Mouse (Mus musculus) kidney, adult 2 months (tissue): ENCODE data around the gene Rbm20.

Experiments used
- CTCF ChIP-seq: fragments of 200-500 bp; conservative IDR thresholded peaks from 2 replicates; pipeline ENCODE4 v1.5.1; 2011; ENCODE audit warnings: low read depth, mild to moderate bottlenecking, control low read depth, low read length, moderate library complexity, mixed read lengths; ENCODE audit not compliant: insufficient read depth, insufficient read length
- POLR2A ChIP-seq: fragments of 200-500 bp; IDR thresholded peaks from one replicate; pipeline ENCODE4 v1.6.1; 2011; ENCODE audit warnings: low read depth, low read length, control low read depth

DNA sequence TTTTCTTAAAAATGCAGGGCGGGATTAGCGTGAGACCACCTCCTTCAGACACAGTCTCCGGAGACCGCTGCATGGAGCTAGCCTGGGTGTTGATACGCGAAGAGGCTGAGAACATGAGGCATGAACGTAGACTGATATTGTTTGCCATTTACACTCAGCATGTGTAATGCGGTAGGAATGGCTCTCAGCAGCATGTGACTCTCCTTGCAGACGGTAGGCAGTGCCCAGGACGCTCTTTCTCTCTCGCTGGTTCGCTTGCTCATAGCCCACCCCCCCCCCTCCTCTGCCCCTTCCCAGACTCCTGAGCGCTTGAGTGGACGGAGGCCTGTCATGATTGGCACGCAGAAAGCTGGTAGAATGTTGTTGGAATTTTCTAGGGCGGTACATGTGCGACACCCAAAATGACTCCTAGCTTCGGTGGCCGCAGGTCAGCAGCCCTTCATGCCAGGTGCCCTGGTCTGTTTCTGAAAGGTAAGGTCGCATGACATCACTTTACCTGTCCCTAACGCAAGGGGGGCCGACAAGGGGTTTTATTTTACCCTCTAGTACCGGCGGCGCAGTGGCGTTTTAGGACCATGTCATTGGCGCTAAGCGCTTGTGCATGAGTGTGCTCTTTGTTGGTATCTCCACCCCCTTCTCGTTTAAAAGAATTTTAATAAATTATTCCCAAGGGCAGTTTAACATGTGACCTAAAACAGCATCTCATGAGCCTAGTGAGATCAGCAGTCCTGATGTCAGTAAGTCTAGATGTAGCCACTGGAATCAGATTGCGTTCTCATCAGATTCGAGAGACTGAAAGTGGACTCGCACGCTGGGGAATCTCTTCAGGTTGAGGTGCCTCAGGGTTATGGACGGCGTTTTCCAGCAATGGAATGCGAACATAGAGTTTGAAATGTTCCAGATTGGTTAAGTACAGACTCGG, 116.1 kb downstream of the Rbm20 start:
- TF ChIP-seq CTCF (no peak), POLR2A (no peak)
